Mouse (Mus musculus) kidney, postnatal 0 days (tissue): ENCODE results near the gene Bcl2. TPM values are rescaled to one million over a fixed set of nuclear protein-coding genes. Genes with fewer than 3 reads are reported as not detected.

ENCODE experiments used
- ATAC-seq: fragments of 200-750 bp; cut with Nextera tagmentation; replicated peaks from 2 replicates; pipeline ENCODE4 v1.8.0; 2017; ENCODE audit warnings: low read depth, moderate number of reproducible peaks, moderate TSS enrichment, moderate library complexity; ENCODE audit not compliant: low FRiP score
- DNase-seq: peaks from one replicate; pipeline ENCODE4 v3.0.0-alpha.2; 2016; ENCODE audit warnings: low spot score
- H3K27ac ChIP-seq: fragments of 300-500 bp; sonication (generic); 2 replicates; pipeline ENCODE4 v1.5.1; 2014; ENCODE audit warnings: mild to moderate bottlenecking
- H3K27me3 ChIP-seq: fragments of 300-500 bp; sonication (generic); 2 replicates; pipeline ENCODE4 v1.6.1; 2014; ENCODE audit warnings: low read length, mixed read lengths; ENCODE audit not compliant: insufficient read depth
- H3K36me3 ChIP-seq: fragments of 300-500 bp; sonication (generic); 2 replicates; pipeline ENCODE4 v1.6.1; 2014; ENCODE audit warnings: low read length, mixed read lengths; ENCODE audit not compliant: insufficient read depth
- H3K4me1 ChIP-seq: fragments of 300-500 bp; sonication (generic); replicated peaks from 2 replicates; pipeline ENCODE4 v1.6.1; 2014; ENCODE audit warnings: antibody characterized with exemption, low read length, mixed read lengths; ENCODE audit not compliant: insufficient read depth
- H3K4me2 ChIP-seq: fragments of 300-500 bp; sonication (generic); 2 replicates; pipeline ENCODE4 v1.6.1; 2014; ENCODE audit warnings: mild to moderate bottlenecking, low read length, moderate library complexity, mixed read lengths
- H3K4me3 ChIP-seq: fragments of 300-500 bp; sonication (generic); replicated peaks from 2 replicates; pipeline ENCODE4 v1.5.1; 2014; ENCODE audit warnings: low read depth, low read length
- H3K9ac ChIP-seq: fragments of 300-500 bp; sonication (generic); 2 replicates; pipeline ENCODE4 v1.6.1; 2014; ENCODE audit warnings: low read depth, low read length
- H3K9me3 ChIP-seq: fragments of 300-500 bp; sonication (generic); replicated peaks from 2 replicates; pipeline ENCODE4 v1.6.1; 2016; ENCODE audit warnings: low read length, inconsistent platforms, mixed read lengths
- CTCF ChIP-seq: IDR thresholded peaks from 2 replicates; pipeline ENCODE4 v1.5.1; 2016; ENCODE audit warnings: antibody characterized with exemption, low read depth, mild to moderate bottlenecking, moderate library complexity
- WGBS: fragments of 180-500 bp; shearing (Covaris S2); extraction: QIAGEN DNeasy Blood & Tissue Kit; methylation state at CpG from one replicate; pipeline ENCODE4 v1.1.7; 2014; 5-methylcytosine and 5-hydroxymethylcytosine counted together
- polyA plus RNA-seq: library from polyadenylated mRNA; unstranded; fragments of >200 nt; fragmentation: Nextera tagmentation; extraction: Ambion mirVana; gene quantifications from 2 replicates; pipeline ENCODE4 v1.2.1, GENCODE M21; 2015

Bcl2 gene
- polyA plus RNA-seq: 11.7 and 13.4 TPM in 2 replicates

- H3K27me3 ChIP-seq: no peaks in the 10 kb centered on the region
- DNase-seq (peak; percentile 93), ATAC-seq (peak; percentile 70)
- no peaks in the 10 kb centered on the region for H3K36me3 ChIP-seq
- H3K27ac ChIP-seq: peak within 1 kb of the TSS; percentile 92
- peak within 1 kb of the TSS; percentile 81 for H3K4me3 ChIP-seq
- H3K4me1 ChIP-seq: peaks cover 13% of the 10 kb centered on the region
- H3K4me2 ChIP-seq: peak within 1 kb of the TSS; percentile 95
- H3K9me3 ChIP-seq: no peaks in the 10 kb centered on the region
- under 1% methylated on average over 66 of the region's 95 CpGs for WGBS
- TF ChIP-seq CTCF: no peak
- peak within 1 kb of the TSS; percentile 85 for H3K9ac ChIP-seq
Observed at GRCm38 (mm10) chr1:106713621-106714529, at the start of gene Bcl2. TSS of gene Bcl2 (minus strand) at chr1:106714274.

- H3K27ac ChIP-seq: no peak overlapping the region
- H3K4me2 ChIP-seq: no peak overlapping the region
- no peaks in the 10 kb centered on the region for H3K9me3 ChIP-seq
- WGBS: 83% methylated on average over 3 of the region's 3 CpGs
- no peak overlapping the region for H3K9ac ChIP-seq
- H3K36me3 ChIP-seq: peaks cover 7% of the 10 kb centered on the region; the same call in 1 of the 2 replicates
- H3K27me3 ChIP-seq: no peaks in the 10 kb centered on the region
- peaks cover 16% of the 10 kb centered on the region for H3K4me1 ChIP-seq
- ATAC-seq: no peak
- no peak for TF ChIP-seq CTCF
- no peak for DNase-seq
- H3K4me3 ChIP-seq: no peak overlapping the region
Observed at GRCm38 (mm10) chr1:106760750-106761149, 46.7 kb upstream of the Bcl2 start.

GRCm38 (mm10) chr1:106759572-106760435 is 45.7 kb upstream of the Bcl2 start, which contains the start of gene Kdsr:
TSS of gene Kdsr (minus strand) at chr1:106759727.
- peak within 1 kb of the TSS; percentile 94 for H3K27ac ChIP-seq
- no peaks in the 10 kb centered on the region for H3K27me3 ChIP-seq
- H3K9me3 ChIP-seq: no peaks in the 10 kb centered on the region
- peak; percentile 40; the same call in 1 of the 2 replicates for TF ChIP-seq CTCF
- H3K4me3 ChIP-seq: peak within 1 kb of the TSS; percentile 69
- peak within 1 kb of the TSS; percentile 99 for H3K4me2 ChIP-seq
- ATAC-seq (peak; percentile 99), DNase-seq (peak; percentile 99)
- H3K36me3 ChIP-seq: peaks cover 10% of the 10 kb centered on the region
- H3K4me1 ChIP-seq: peaks cover 16% of the 10 kb centered on the region
- peak within 1 kb of the TSS; percentile 74 for H3K9ac ChIP-seq
- 2% methylated on average over 47 of the region's 51 CpGs for WGBS

GRCm38 (mm10) chr1:106758734-106759571 is 44.9 kb upstream of the Bcl2 start:
- 1% methylated on average over 34 of the region's 34 CpGs for WGBS
- Histone ChIP-seq H3K9me3 (no peaks in the 10 kb centered on the region), H3K4me2 (peak overlapping the region; percentile 99), H3K27me3 (no peaks in the 10 kb centered on the region), H3K27ac (peak overlapping the region; percentile 94), H3K4me3 (peak overlapping the region; percentile 69), H3K4me1 (peaks cover 16% of the 10 kb centered on the region), H3K36me3 (peaks cover 5% of the 10 kb centered on the region; the same call in 1 of the 2 replicates), H3K9ac (peak overlapping the region; percentile 74)
- no peak for TF ChIP-seq CTCF
- DNase-seq: peak; percentile 59
- peak; percentile 69 for ATAC-seq

- ATAC-seq: no peak
- peaks cover 9% of the 10 kb centered on the region; the same call in 1 of the 2 replicates for H3K36me3 ChIP-seq
- 62% methylated on average over 4 of the region's 4 CpGs for WGBS
- TF ChIP-seq CTCF: no peak
- H3K4me2 ChIP-seq: no peak overlapping the region
- H3K27ac ChIP-seq: no peak overlapping the region
- H3K4me3 ChIP-seq: no peak overlapping the region
- no peaks in the 10 kb centered on the region for H3K9me3 ChIP-seq
- H3K27me3 ChIP-seq: no peaks in the 10 kb centered on the region
- H3K4me1 ChIP-seq: peaks cover 16% of the 10 kb centered on the region
- no peak overlapping the region for H3K9ac ChIP-seq
- no peak for DNase-seq
Observed at GRCm38 (mm10) chr1:106756633-106757032, 42.6 kb upstream of the Bcl2 start.
